Comparison of ENCODE assay signal across 30 mouse cellular contexts in the genomic region with DNA sequence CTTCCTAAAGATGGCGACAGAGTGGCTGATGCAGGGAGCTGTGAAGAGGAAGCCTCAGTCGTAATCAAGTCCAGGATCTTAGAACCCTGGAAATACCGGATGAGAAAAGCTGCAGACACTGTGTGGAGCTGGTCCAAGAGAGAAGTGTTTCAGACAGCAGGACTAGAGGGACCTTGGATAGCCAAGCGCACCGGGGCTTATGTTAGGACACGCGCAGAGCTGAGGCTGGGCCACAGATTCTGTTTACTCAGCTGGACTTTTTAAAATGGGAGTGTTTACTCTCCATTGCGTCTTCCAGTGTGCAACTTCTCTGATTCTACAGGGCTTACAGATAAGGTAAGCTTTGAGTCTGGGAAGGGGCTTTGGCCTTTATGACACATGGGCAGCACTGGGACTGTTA.
DNase-seq lines count a peak whose midpoint lies in the region; ATAC-seq and TF ChIP-seq lines count a peak whose summit lies in the region.
"Had no signal": no experiment of that assay in that cellular context is flagged by ENCODE, and none has a peak within 500 bp of the region (broad histone marks: within the 10 kb centered on the region; RNA-seq: fewer than 3 reads in every experiment).

No protein-coding gene starts in this region.

- ATAC-seq in embryonic facial prominence, embryonic 13.5 days (ENCODE audit: insufficient number of reproducible peaks, insufficient read depth, low FRiP score, low TSS enrichment, low read depth), result 0 out of 2 replicates have a peak, but pooled peaks have one; percentile 32
- no peak for ATAC-seq in kidney, postnatal 0 days (replicated peaks; ENCODE audit: low FRiP score, low read depth)
- ATAC-seq in midbrain, embryonic 11.5 days (ENCODE audit: low FRiP score), result no peak
- ATAC-seq: forebrain, embryonic 14.5 days; hindbrain, postnatal 0 days; inflammation-experienced regulatory T-cells, adult 6 months; Patski had no signal

- H3K9ac ChIP-seq in embryonic facial prominence, embryonic 13.5 days, result no peak overlapping the region
- no peak overlapping the region for H3K9ac ChIP-seq in kidney, postnatal 0 days (ENCODE audit: low read depth, low read length)
- H3K9ac ChIP-seq in midbrain, embryonic 11.5 days (ENCODE audit: low read length), result no peak overlapping the region
- H3K9ac ChIP-seq: embryonic facial prominence, embryonic 15.5 days; forebrain, postnatal 0 days; heart, embryonic 12.5 days; heart, embryonic 15.5 days; hindbrain, embryonic 14.5 days had no signal

- TF ChIP-seq CTCF in kidney, postnatal 0 days (IDR thresholded peaks at IDR 0.05; ENCODE audit: low read depth), result no peak

- no peak overlapping the region for H3K4me3 ChIP-seq in embryonic facial prominence, embryonic 13.5 days
- no peak overlapping the region for H3K4me3 ChIP-seq in embryonic facial prominence, embryonic 10.5 days
- H3K4me3 ChIP-seq in kidney, postnatal 0 days (replicated peaks; ENCODE audit: low read depth, low read length), result no peak overlapping the region
- H3K4me3 ChIP-seq in midbrain, embryonic 11.5 days (ENCODE audit: low read depth, low read length), result no peak overlapping the region
- H3K4me3 ChIP-seq in midbrain, embryonic 10.5 days, result no peak overlapping the region
- H3K4me3 ChIP-seq: embryonic facial prominence, embryonic 15.5 days; gastrocnemius, adult 2 months; heart, embryonic 12.5 days; heart, embryonic 15.5 days had no signal

- H3K27ac ChIP-seq in embryonic facial prominence, embryonic 13.5 days, result no peak overlapping the region
- no peak overlapping the region for H3K27ac ChIP-seq in embryonic facial prominence, embryonic 10.5 days (replicated peaks)
- no peak overlapping the region for H3K27ac ChIP-seq in kidney, postnatal 0 days
- H3K27ac ChIP-seq in midbrain, embryonic 11.5 days (ENCODE audit: low read depth, low read length), result no peak overlapping the region
- no peak overlapping the region for H3K27ac ChIP-seq in midbrain, embryonic 10.5 days (replicated peaks)
- H3K27ac ChIP-seq: embryonic facial prominence, embryonic 15.5 days; gastrocnemius, adult 2 months; heart, embryonic 15.5 days; hindbrain, embryonic 14.5 days; hindbrain, postnatal 0 days had no signal

- H3K27me3 ChIP-seq in embryonic facial prominence, embryonic 13.5 days, result no peaks in the 10 kb centered on the region
- H3K27me3 ChIP-seq in embryonic facial prominence, embryonic 10.5 days (replicated peaks; ENCODE audit: low read depth, poor library complexity, severe bottlenecking), result no peaks in the 10 kb centered on the region
- H3K27me3 ChIP-seq in kidney, postnatal 0 days (ENCODE audit: insufficient read depth, low read length), result no peaks in the 10 kb centered on the region
- H3K27me3 ChIP-seq in midbrain, embryonic 11.5 days (ENCODE audit: control insufficient read depth, insufficient read depth, low read length), result no peaks in the 10 kb centered on the region
- no peaks in the 10 kb centered on the region for H3K27me3 ChIP-seq in midbrain, embryonic 10.5 days (ENCODE audit: low read depth, poor library complexity, severe bottlenecking)
- H3K27me3 ChIP-seq: CH12.LX; embryonic facial prominence, embryonic 15.5 days; heart, embryonic 12.5 days; heart, embryonic 15.5 days; Patski had no signal

- DNase-seq in embryonic facial prominence, embryonic 10.5 days (ENCODE audit: low spot score), result no peak
- DNase-seq in kidney, postnatal 0 days (ENCODE audit: low spot score), result peak; percentile 1
- DNase-seq in kidney, adult 18-20 months, result no peak
- DNase-seq in midbrain, embryonic 11.5 days (ENCODE audit: low spot score, missing footprints), result peak; percentile 76
- no peak for DNase-seq in midbrain, embryonic 10.5 days (ENCODE audit: low spot score)
- DNase-seq in cerebellum, adult 11-12 months, result no peak
- DNase-seq: adrenal gland, adult 2 months; adrenal gland, postnatal 14 days; B cell, adult 2 months; cerebellum, adult 11 months; cerebellum, adult 8-10 months; cerebellum, postnatal 10 days; cerebellum, postnatal 36 days; forebrain, postnatal 0 days; gastrocnemius, adult 2 months; gastrocnemius, postnatal 14 days; heart, adult 18-20 months; heart, postnatal 10 days; heart, postnatal 4 days had no signal

- H3K4me1 ChIP-seq in embryonic facial prominence, embryonic 13.5 days, result no peaks in the 10 kb centered on the region
- no peaks in the 10 kb centered on the region for H3K4me1 ChIP-seq in embryonic facial prominence, embryonic 10.5 days
- no peaks in the 10 kb centered on the region for H3K4me1 ChIP-seq in kidney, postnatal 0 days (replicated peaks; ENCODE audit: insufficient read depth, low read length)
- no peaks in the 10 kb centered on the region for H3K4me1 ChIP-seq in midbrain, embryonic 11.5 days (ENCODE audit: control insufficient read depth, insufficient read depth, low read length)
- 0 out of 2 replicates have a peak, but pooled peaks cover 4% of the 10 kb centered on the region for H3K4me1 ChIP-seq in midbrain, embryonic 10.5 days
- H3K4me1 ChIP-seq: embryonic facial prominence, embryonic 15.5 days; heart, embryonic 12.5 days; heart, embryonic 15.5 days had no signal

- no peak overlapping the region for H3K4me2 ChIP-seq in embryonic facial prominence, embryonic 13.5 days
- H3K4me2 ChIP-seq in kidney, postnatal 0 days (ENCODE audit: low read length), result no peak overlapping the region
- H3K4me2 ChIP-seq in midbrain, embryonic 11.5 days, result no peak overlapping the region
- H3K4me2 ChIP-seq: embryonic facial prominence, embryonic 15.5 days; heart, embryonic 12.5 days; heart, embryonic 15.5 days; hindbrain, embryonic 14.5 days had no signal

- no peaks in the 10 kb centered on the region for H3K36me3 ChIP-seq in embryonic facial prominence, embryonic 13.5 days
- no peaks in the 10 kb centered on the region for H3K36me3 ChIP-seq in embryonic facial prominence, embryonic 10.5 days (replicated peaks)
- no peaks in the 10 kb centered on the region for H3K36me3 ChIP-seq in kidney, postnatal 0 days (ENCODE audit: insufficient read depth, low read length)
- no peaks in the 10 kb centered on the region for H3K36me3 ChIP-seq in midbrain, embryonic 11.5 days (ENCODE audit: control insufficient read depth, insufficient read depth, low read length)
- H3K36me3 ChIP-seq in midbrain, embryonic 10.5 days, result no peaks in the 10 kb centered on the region
- H3K36me3 ChIP-seq: embryonic facial prominence, embryonic 15.5 days; G1E; heart, embryonic 12.5 days; heart, embryonic 15.5 days had no signal

- WGBS in embryonic facial prominence, embryonic 13.5 days, result 70% methylated on average over 8 of the region's 8 CpGs
- 69% methylated on average over 8 of the region's 8 CpGs for WGBS in embryonic facial prominence, embryonic 10.5 days
- WGBS in kidney, postnatal 0 days, result 41% methylated on average over 8 of the region's 8 CpGs
- 70% methylated on average over 8 of the region's 8 CpGs for WGBS in midbrain, embryonic 11.5 days
- WGBS in midbrain, embryonic 10.5 days, result 69% methylated on average over 8 of the region's 8 CpGs

- no peaks in the 10 kb centered on the region for H3K9me3 ChIP-seq in embryonic facial prominence, embryonic 13.5 days
- H3K9me3 ChIP-seq in embryonic facial prominence, embryonic 10.5 days, result no peaks in the 10 kb centered on the region
- H3K9me3 ChIP-seq in kidney, postnatal 0 days (replicated peaks; ENCODE audit: low read length), result no peaks in the 10 kb centered on the region
- H3K9me3 ChIP-seq in midbrain, embryonic 11.5 days (ENCODE audit: control insufficient read depth, low read length), result no peaks in the 10 kb centered on the region
- H3K9me3 ChIP-seq in midbrain, embryonic 10.5 days (replicated peaks), result no peaks in the 10 kb centered on the region
- H3K9me3 ChIP-seq: embryonic facial prominence, embryonic 15.5 days; G1E; heart, embryonic 12.5 days; heart, embryonic 15.5 days had no signal

Comparison
In these comparisons a context has a peak if more than half of its experiments do, and no peak if none do; other contexts are left out.
1. DNase-seq: peak in kidney, postnatal 0 days (single experiment) and midbrain, embryonic 11.5 days (single experiment); none in embryonic facial prominence, embryonic 10.5 days (single experiment), kidney, adult 18-20 months (single experiment), midbrain, embryonic 10.5 days (single experiment) and cerebellum, adult 11-12 months (single experiment).